Mouse (Mus musculus) spleen, postnatal 36 days (tissue): ENCODE results near the gene Svopl.

ENCODE experiments used
- DNase-seq, 2 experiments: peaks; one replicate each; pipeline ENCODE4 v3.0.0; 2022; ENCODE audit warnings: low spot score in 2 of 2, mixed read lengths in 1 of 2

The Svopl gene

GRCm38 (mm10) chr6:38031924-38032540 is 14.8 kb downstream of the Svopl start:
- DNase-seq = no peak

GRCm38 (mm10) chr6:38028205-38028604 is 18.6 kb downstream of the Svopl start:
- no peak for DNase-seq

- no peak for DNase-seq
Observed at GRCm38 (mm10) chr6:38027771-38028170, 19.0 kb downstream of the Svopl start.

- no peak for DNase-seq
Observed at GRCm38 (mm10) chr6:38023284-38023683, 23.5 kb downstream of the Svopl start.

GRCm38 (mm10) chr6:38021406-38021805 is 25.4 kb downstream of the Svopl start:
- no peak for DNase-seq

GRCm38 (mm10) chr6:38012829-38013228 is 34.0 kb downstream of the Svopl start:
- DNase-seq = no peak

- DNase-seq = peak; percentile 19 to 37
Observed at GRCm38 (mm10) chr6:38007459-38007858, 39.3 kb downstream of the Svopl start.

GRCm38 (mm10) chr6:37967386-37967785 is 79.4 kb downstream of the Svopl start:
- DNase-seq = no peak

- DNase-seq = no peak
Observed at GRCm38 (mm10) chr6:37951306-37951705, 95.5 kb downstream of the Svopl start.

GRCm38 (mm10) chr6:37936498-37936897 is 110.3 kb downstream of the Svopl start:
- no peak for DNase-seq
